Mouse (Mus musculus): ENCODE measurements around the gene Hsf3. TPM values are rescaled to one million over a fixed set of nuclear protein-coding genes. Genes with fewer than 3 reads are reported as not detected.

The Hsf3 gene
- polyA plus RNA-seq, 1 experiment from 2014 or later = not detected

Other genes starting within 250 kb of the Hsf3 start
- 2.3 and 3.4 TPM in 2 replicates for gene Vsig4, start 162.9 kb downstream of the Hsf3 start, polyA plus RNA-seq (2015; fragmentation: Nextera tagmentation; extraction: Ambion mirVana)
- 0.82 and 0.91 TPM in 2 replicates for gene Heph, start 935 bp downstream of the Hsf3 start, polyA plus RNA-seq (2015; fragmentation: Nextera tagmentation; extraction: Ambion mirVana)